Mouse (Mus musculus) adrenal gland, postnatal 36 days (tissue): ENCODE results near the gene Parpbp. TPM values are rescaled to one million over a fixed set of nuclear protein-coding genes. Genes with fewer than 3 reads are reported as not detected.

Experiments
- DNase-seq, 2 experiments: peaks; one replicate each; pipeline ENCODE4 v3.0.0; 2021; ENCODE audit warnings: mixed read lengths in 1 of 2
- long read RNA-seq, 2 experiments: library from polyadenylated mRNA; stranded (forward); transcript quantifications; one replicate each; pipeline ENCODE4 v2.0.0; 2021; ENCODE audit warnings: borderline sequencing depth in 2 of 2
- total RNA-seq, 2 experiments: library from RNA; stranded (reverse); gene quantifications; 2 replicates each; pipeline ENCODE4 v1.2.3; 2021

Gene Parpbp
- total RNA-seq = 1 to 10 TPM in 1 of 2 experiments, under 1 TPM in 1; 0.96 to 1.6 TPM
- long read RNA-seq, experiment 1, partial matches to known transcripts = 1 of 1 reads
- long read RNA-seq, experiment 1, other reads (novel, unspliced or antisense) = 0 of 1 reads
- long read RNA-seq, experiment 2, partial matches to known transcripts = 0 of 1 reads
- long read RNA-seq, experiment 2, other reads (novel, unspliced or antisense) = 0 of 1 reads

- DNase-seq = peak; percentile 91 to 92
Measured at GRCm38 (mm10) chr10:88146707-88147477, at the start of gene Parpbp, which contains the start of gene Nup37. Parpbp (minus strand) TSS chr10:88146941. Nup37 (plus strand) TSS chr10:88146992.

GRCm38 (mm10) chr10:88167438-88168077 is 20.8 kb upstream of the Parpbp start:
- no peak for DNase-seq

GRCm38 (mm10) chr10:88166158-88166557 is 19.4 kb upstream of the Parpbp start:
- DNase-seq = no peak

GRCm38 (mm10) chr10:88162676-88163075 is 15.9 kb upstream of the Parpbp start:
- no peak for DNase-seq

GRCm38 (mm10) chr10:88162096-88162495 is 15.4 kb upstream of the Parpbp start:
- no peak for DNase-seq

- DNase-seq = no peak
Measured at GRCm38 (mm10) chr10:88151658-88152057, 4.9 kb upstream of the Parpbp start.

GRCm38 (mm10) chr10:88150381-88150780 is 3.6 kb upstream of the Parpbp start:
- DNase-seq = no peak

- no peak for DNase-seq
Measured at GRCm38 (mm10) chr10:88146187-88146586, 554 bp downstream of the Parpbp start.

- no peak for DNase-seq
Measured at GRCm38 (mm10) chr10:88135630-88136029, 11.1 kb downstream of the Parpbp start.

- DNase-seq = peak in 1 of 2 experiments; percentile 3
Measured at GRCm38 (mm10) chr10:88119721-88120120, 27.0 kb downstream of the Parpbp start.

- peak; percentile 27 to 39 for DNase-seq
Measured at GRCm38 (mm10) chr10:88113290-88113689, 33.5 kb downstream of the Parpbp start.

GRCm38 (mm10) chr10:88106169-88106568 is 40.6 kb downstream of the Parpbp start:
- DNase-seq = no peak

GRCm38 (mm10) chr10:88090772-88091171 is 56.0 kb downstream of the Parpbp start, which contains the start of gene Pmch:
Pmch (plus strand) TSS chr10:88091072.
- DNase-seq = no peak

GRCm38 (mm10) chr10:88067377-88067776 is 79.4 kb downstream of the Parpbp start:
- DNase-seq = no peak

GRCm38 (mm10) chr10:88064872-88065271 is 81.9 kb downstream of the Parpbp start:
- DNase-seq = no peak

GRCm38 (mm10) chr10:88063436-88063835 is 83.3 kb downstream of the Parpbp start:
- no peak for DNase-seq

GRCm38 (mm10) chr10:88056950-88057649 is 89.6 kb downstream of the Parpbp start:
- peak; percentile 30 to 34 for DNase-seq

- DNase-seq = no peak
Measured at GRCm38 (mm10) chr10:88054233-88054985, 92.3 kb downstream of the Parpbp start.

GRCm38 (mm10) chr10:88046098-88046771 is 100.5 kb downstream of the Parpbp start:
- DNase-seq = no peak

- no peak for DNase-seq
Measured at GRCm38 (mm10) chr10:88044297-88044696, 102.4 kb downstream of the Parpbp start.
